Mouse (Mus musculus): ENCODE results near the gene Gm20388. TPM values are rescaled to one million over a fixed set of nuclear protein-coding genes. Genes with fewer than 3 reads are reported as not detected.

Gene Gm20388
- polyA plus RNA-seq, 1 experiment = 28.1 TPM

- Histone ChIP-seq H3K4me1 (ENCODE audit: control insufficient read depth, insufficient read depth, low read length) (no peaks in the 10 kb centered on the region), H3K4me3 (ENCODE audit: low read depth, low read length) (no peak overlapping the region), H3K9ac (ENCODE audit: low read depth, poor library complexity, severe bottlenecking) (no peak overlapping the region), H3K9me3 (replicated peaks; ENCODE audit: control insufficient read depth, insufficient read depth, low read length, poor library complexity, severe bottlenecking) (no peaks in the 10 kb centered on the region), H3K27ac (ENCODE audit: insufficient read depth, low read length) (no peak overlapping the region), H3K36me3 (ENCODE audit: control insufficient read depth, insufficient read depth, low read length, poor library complexity, severe bottlenecking) (no peaks in the 10 kb centered on the region), H3K27me3 (ENCODE audit: control insufficient read depth, insufficient read depth, low read length, poor library complexity, severe bottlenecking) (no peaks in the 10 kb centered on the region)
- TF ChIP-seq CTCF (IDR thresholded peaks at IDR 0.05; ENCODE audit: low read depth, low read length) (no peak), POLR2A (IDR thresholded peaks at IDR 0.05; ENCODE audit: insufficient read depth, low read length) (no peak), EP300 (IDR thresholded peaks at IDR 0.05; ENCODE audit: insufficient read depth, low read depth, low read length) (no peak)
These were observed 2943.7 kb downstream of the Gm20388 start for GRCm38 (mm10) chr8:122854388-122854787.

GRCm38 (mm10) chr8:122855123-122855522, 2944.5 kb downstream of the Gm20388 start:
- Histone ChIP-seq H3K9ac (ENCODE audit: low read depth, poor library complexity, severe bottlenecking) (no peak overlapping the region), H3K27ac (ENCODE audit: insufficient read depth, low read length) (no peak overlapping the region), H3K9me3 (replicated peaks; ENCODE audit: control insufficient read depth, insufficient read depth, low read length, poor library complexity, severe bottlenecking) (no peaks in the 10 kb centered on the region), H3K4me1 (ENCODE audit: control insufficient read depth, insufficient read depth, low read length) (no peaks in the 10 kb centered on the region), H3K27me3 (ENCODE audit: control insufficient read depth, insufficient read depth, low read length, poor library complexity, severe bottlenecking) (no peaks in the 10 kb centered on the region), H3K36me3 (ENCODE audit: control insufficient read depth, insufficient read depth, low read length, poor library complexity, severe bottlenecking) (no peaks in the 10 kb centered on the region), H3K4me3 (ENCODE audit: low read depth, low read length) (no peak overlapping the region)
- TF ChIP-seq POLR2A (IDR thresholded peaks at IDR 0.05; ENCODE audit: insufficient read depth, low read length) (no peak), EP300 (IDR thresholded peaks at IDR 0.05; ENCODE audit: insufficient read depth, low read depth, low read length) (no peak), CTCF (IDR thresholded peaks at IDR 0.05; ENCODE audit: low read depth, low read length) (no peak)

DNA sequence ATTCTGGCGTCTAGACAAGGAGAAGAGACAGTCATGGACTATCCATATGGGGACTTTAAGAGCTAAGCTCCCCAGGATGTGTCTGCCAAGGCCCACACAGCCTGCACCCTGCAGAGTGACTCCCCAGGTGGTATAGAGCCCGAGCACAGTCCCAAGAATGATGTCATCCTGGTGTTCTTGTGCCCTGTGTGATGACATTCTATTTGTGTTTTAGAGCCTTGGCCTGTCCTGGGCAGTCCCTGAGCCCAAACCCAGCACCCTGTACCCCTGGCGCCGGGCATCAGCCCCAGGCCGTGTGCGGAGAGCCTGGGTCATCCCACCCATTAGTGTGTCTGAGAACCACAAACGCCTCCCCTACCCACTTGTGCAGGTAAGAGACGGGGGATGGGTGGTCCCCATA, 2945.6 kb downstream of the Gm20388 start:
- H3K4me1 ChIP-seq (ENCODE audit: control insufficient read depth, insufficient read depth, low read length) = no peaks in the 10 kb centered on the region
- no peaks in the 10 kb centered on the region for H3K9me3 ChIP-seq (replicated peaks; ENCODE audit: control insufficient read depth, insufficient read depth, low read length, poor library complexity, severe bottlenecking)
- H3K9ac ChIP-seq (ENCODE audit: low read depth, poor library complexity, severe bottlenecking) = no peak overlapping the region
- no peak overlapping the region for H3K4me3 ChIP-seq (ENCODE audit: low read depth, low read length)
- no peak for TF ChIP-seq CTCF (IDR thresholded peaks at IDR 0.05; ENCODE audit: low read depth, low read length)
- TF ChIP-seq EP300 (IDR thresholded peaks at IDR 0.05; ENCODE audit: insufficient read depth, low read depth, low read length) = no peak
- no peaks in the 10 kb centered on the region for H3K27me3 ChIP-seq (ENCODE audit: control insufficient read depth, insufficient read depth, low read length, poor library complexity, severe bottlenecking)
- H3K27ac ChIP-seq (ENCODE audit: insufficient read depth, low read length) = no peak overlapping the region
- no peaks in the 10 kb centered on the region for H3K36me3 ChIP-seq (ENCODE audit: control insufficient read depth, insufficient read depth, low read length, poor library complexity, severe bottlenecking)

DNA sequence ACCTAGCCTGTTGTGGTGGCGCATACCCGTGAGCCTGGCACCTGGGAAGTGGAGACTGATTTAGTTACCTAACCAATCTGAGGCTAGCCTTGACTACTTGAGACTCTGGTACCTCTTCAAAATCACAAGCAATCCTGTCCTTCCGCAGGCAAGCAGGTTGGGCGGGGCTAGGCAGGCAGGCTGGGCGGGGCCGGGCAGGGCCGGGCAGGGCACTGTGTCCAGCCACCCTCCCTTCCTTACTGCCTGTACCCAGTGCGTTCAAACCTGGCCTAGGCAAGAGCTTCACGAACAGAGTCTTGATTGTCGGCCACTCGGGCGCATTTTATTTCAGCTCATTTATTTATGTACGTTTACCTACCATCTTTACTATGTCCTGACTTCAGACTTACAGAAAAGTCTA, 2949.2 kb downstream of the Gm20388 start:
- no peaks in the 10 kb centered on the region for H3K36me3 ChIP-seq (ENCODE audit: control insufficient read depth, insufficient read depth, low read length, poor library complexity, severe bottlenecking)
- no peak overlapping the region for H3K9ac ChIP-seq (ENCODE audit: low read depth, poor library complexity, severe bottlenecking)
- H3K27me3 ChIP-seq (ENCODE audit: control insufficient read depth, insufficient read depth, low read length, poor library complexity, severe bottlenecking) = no peaks in the 10 kb centered on the region
- H3K27ac ChIP-seq (ENCODE audit: insufficient read depth, low read length) = no peak overlapping the region
- TF ChIP-seq POLR2A (IDR thresholded peaks at IDR 0.05; ENCODE audit: insufficient read depth, low read length) (no peak), EP300 (IDR thresholded peaks at IDR 0.05; ENCODE audit: insufficient read depth, low read depth, low read length) (no peak), CTCF (IDR thresholded peaks at IDR 0.05; ENCODE audit: low read depth, low read length) (no peak)
- peaks cover 14% of the 10 kb centered on the region for H3K9me3 ChIP-seq (replicated peaks; ENCODE audit: control insufficient read depth, insufficient read depth, low read length, poor library complexity, severe bottlenecking)
- H3K4me1 ChIP-seq (ENCODE audit: control insufficient read depth, insufficient read depth, low read length) = no peaks in the 10 kb centered on the region
- no peak overlapping the region for H3K4me3 ChIP-seq (ENCODE audit: low read depth, low read length)

- peaks cover 24% of the 10 kb centered on the region for H3K9me3 ChIP-seq (replicated peaks; ENCODE audit: control insufficient read depth, insufficient read depth, low read length, poor library complexity, severe bottlenecking)
- no peak overlapping the region for H3K9ac ChIP-seq (ENCODE audit: low read depth, poor library complexity, severe bottlenecking)
- no peak overlapping the region for H3K27ac ChIP-seq (ENCODE audit: insufficient read depth, low read length)
- H3K4me3 ChIP-seq (ENCODE audit: low read depth, low read length) = no peak overlapping the region
- TF ChIP-seq EP300 (IDR thresholded peaks at IDR 0.05; ENCODE audit: insufficient read depth, low read depth, low read length) = no peak
- TF ChIP-seq CTCF (IDR thresholded peaks at IDR 0.05; ENCODE audit: low read depth, low read length) = no peak
- no peak for TF ChIP-seq POLR2A (IDR thresholded peaks at IDR 0.05; ENCODE audit: insufficient read depth, low read length)
- H3K36me3 ChIP-seq (ENCODE audit: control insufficient read depth, insufficient read depth, low read length, poor library complexity, severe bottlenecking) = no peaks in the 10 kb centered on the region
- no peaks in the 10 kb centered on the region for H3K4me1 ChIP-seq (ENCODE audit: control insufficient read depth, insufficient read depth, low read length)
- H3K27me3 ChIP-seq (ENCODE audit: control insufficient read depth, insufficient read depth, low read length, poor library complexity, severe bottlenecking) = no peaks in the 10 kb centered on the region
These were observed 2954.1 kb downstream of the Gm20388 start for GRCm38 (mm10) chr8:122864719-122865129.

GRCm38 (mm10) chr8:122865441-122865840, 2954.8 kb downstream of the Gm20388 start:
- H3K4me1 ChIP-seq (ENCODE audit: control insufficient read depth, insufficient read depth, low read length) = no peaks in the 10 kb centered on the region
- no peak overlapping the region for H3K4me3 ChIP-seq (ENCODE audit: low read depth, low read length)
- H3K9ac ChIP-seq (ENCODE audit: low read depth, poor library complexity, severe bottlenecking) = no peak overlapping the region
- no peak overlapping the region for H3K27ac ChIP-seq (ENCODE audit: insufficient read depth, low read length)
- H3K27me3 ChIP-seq (ENCODE audit: control insufficient read depth, insufficient read depth, low read length, poor library complexity, severe bottlenecking) = no peaks in the 10 kb centered on the region
- peaks cover 24% of the 10 kb centered on the region for H3K9me3 ChIP-seq (replicated peaks; ENCODE audit: control insufficient read depth, insufficient read depth, low read length, poor library complexity, severe bottlenecking)
- no peak for TF ChIP-seq POLR2A (IDR thresholded peaks at IDR 0.05; ENCODE audit: insufficient read depth, low read length)
- TF ChIP-seq EP300 (IDR thresholded peaks at IDR 0.05; ENCODE audit: insufficient read depth, low read depth, low read length) = no peak
- TF ChIP-seq CTCF (IDR thresholded peaks at IDR 0.05; ENCODE audit: low read depth, low read length) = no peak
- no peaks in the 10 kb centered on the region for H3K36me3 ChIP-seq (ENCODE audit: control insufficient read depth, insufficient read depth, low read length, poor library complexity, severe bottlenecking)

All from ES-Bruce4 (cell line).